Mouse (Mus musculus): Measurements from ENCODE around the gene Cachd1. TPM values are rescaled to one million over a fixed set of nuclear protein-coding genes. Genes with fewer than 3 reads are reported as not detected.

The Cachd1 gene
- polyA plus RNA-seq, 1 experiment from 2014 or later, result 32.6 TPM

- Histone ChIP-seq H3K4me2 (replicated peaks) (no peak overlapping the region), H3K27me3 (no peaks in the 10 kb centered on the region), H3K27ac (no peak overlapping the region), H3K9me3 (no peaks in the 10 kb centered on the region), H3K9ac (no peak overlapping the region), H3K4me1 (no peaks in the 10 kb centered on the region), H3K36me3 (peaks cover 88% of the 10 kb centered on the region), H3K4me3 (no peak overlapping the region)
- no peak for ATAC-seq (ENCODE audit: low FRiP score, low read depth)
- WGBS, result 91% methylated on average over 7 of the region's 7 CpGs
Measured at GRCm38 (mm10) chr4:100977522-100977921, 201.0 kb downstream of the Cachd1 start.

GRCm38 (mm10) chr4:100987187-100987586, 210.7 kb downstream of the Cachd1 start:
- H3K9me3 ChIP-seq, result no peaks in the 10 kb centered on the region
- no peaks in the 10 kb centered on the region for H3K4me1 ChIP-seq
- H3K36me3 ChIP-seq, result peaks cover 89% of the 10 kb centered on the region
- no peak overlapping the region for H3K27ac ChIP-seq
- no peaks in the 10 kb centered on the region for H3K27me3 ChIP-seq
- ATAC-seq (ENCODE audit: low FRiP score, low read depth), result no peak
- no peak overlapping the region for H3K4me2 ChIP-seq (replicated peaks)
- H3K4me3 ChIP-seq, result no peak overlapping the region
- no peak overlapping the region for H3K9ac ChIP-seq
- 95% methylated on average over 1 of the region's 1 CpGs for WGBS

- Histone ChIP-seq H3K9me3 (no peaks in the 10 kb centered on the region), H3K27me3 (no peaks in the 10 kb centered on the region), H3K9ac (no peak overlapping the region), H3K4me2 (replicated peaks) (no peak overlapping the region), H3K4me3 (no peak overlapping the region), H3K4me1 (no peaks in the 10 kb centered on the region), H3K36me3 (peaks cover 92% of the 10 kb centered on the region), H3K27ac (no peak overlapping the region)
- 74% methylated on average over 8 of the region's 8 CpGs for WGBS
- ATAC-seq (ENCODE audit: low FRiP score, low read depth), result no peak
Measured at GRCm38 (mm10) chr4:100988231-100988799, 211.8 kb downstream of the Cachd1 start.

GRCm38 (mm10) chr4:100990996-100991395, 214.5 kb downstream of the Cachd1 start:
- Histone ChIP-seq H3K4me1 (no peaks in the 10 kb centered on the region), H3K27ac (no peak overlapping the region), H3K9me3 (no peaks in the 10 kb centered on the region), H3K27me3 (no peaks in the 10 kb centered on the region), H3K36me3 (peaks cover 91% of the 10 kb centered on the region), H3K9ac (no peak overlapping the region), H3K4me3 (no peak overlapping the region), H3K4me2 (replicated peaks) (no peak overlapping the region)
- WGBS, result 70% methylated on average over 4 of the region's 4 CpGs
- no peak for ATAC-seq (ENCODE audit: low FRiP score, low read depth)

- no peak overlapping the region for H3K4me3 ChIP-seq
- 88% methylated on average over 6 of the region's 6 CpGs for WGBS
- H3K4me2 ChIP-seq (replicated peaks), result no peak overlapping the region
- ATAC-seq (ENCODE audit: low FRiP score, low read depth), result no peak
- no peaks in the 10 kb centered on the region for H3K9me3 ChIP-seq
- peaks cover 91% of the 10 kb centered on the region for H3K36me3 ChIP-seq
- no peaks in the 10 kb centered on the region for H3K27me3 ChIP-seq
- no peak overlapping the region for H3K27ac ChIP-seq
- no peaks in the 10 kb centered on the region for H3K4me1 ChIP-seq
- H3K9ac ChIP-seq, result no peak overlapping the region
Measured at GRCm38 (mm10) chr4:100992086-100992485, 215.6 kb downstream of the Cachd1 start.

- Histone ChIP-seq H3K4me1 (0 out of 2 replicates have a peak, but pooled peaks cover 6% of the 10 kb centered on the region), H3K9me3 (no peaks in the 10 kb centered on the region), H3K36me3 (peaks cover 81% of the 10 kb centered on the region), H3K4me2 (replicated peaks) (no peak overlapping the region), H3K27me3 (no peaks in the 10 kb centered on the region), H3K27ac (no peak overlapping the region), H3K4me3 (no peak overlapping the region), H3K9ac (no peak overlapping the region)
- no peak for ATAC-seq (ENCODE audit: low FRiP score, low read depth)
- WGBS, result 86% methylated on average over 18 of the region's 18 CpGs
Measured at GRCm38 (mm10) chr4:100994442-100995255, 218.2 kb downstream of the Cachd1 start.

GRCm38 (mm10) chr4:100995617-100996016, 219.1 kb downstream of the Cachd1 start:
- H3K9me3 ChIP-seq, result no peaks in the 10 kb centered on the region
- 85% methylated on average over 5 of the region's 5 CpGs for WGBS
- H3K4me3 ChIP-seq, result no peak overlapping the region
- no peak overlapping the region for H3K4me2 ChIP-seq (replicated peaks)
- ATAC-seq (ENCODE audit: low FRiP score, low read depth), result no peak
- no peak overlapping the region for H3K9ac ChIP-seq
- H3K27ac ChIP-seq, result no peak overlapping the region
- peaks cover 81% of the 10 kb centered on the region for H3K36me3 ChIP-seq
- 0 out of 2 replicates have a peak, but pooled peaks cover 6% of the 10 kb centered on the region for H3K4me1 ChIP-seq
- no peaks in the 10 kb centered on the region for H3K27me3 ChIP-seq

- Histone ChIP-seq H3K4me3 (no peak overlapping the region), H3K27ac (no peak overlapping the region), H3K9ac (no peak overlapping the region), H3K4me1 (0 out of 2 replicates have a peak, but pooled peaks cover 6% of the 10 kb centered on the region), H3K27me3 (no peaks in the 10 kb centered on the region), H3K9me3 (no peaks in the 10 kb centered on the region), H3K36me3 (peaks cover 77% of the 10 kb centered on the region), H3K4me2 (replicated peaks) (no peak overlapping the region)
- ATAC-seq (ENCODE audit: low FRiP score, low read depth), result no peak
- 88% methylated on average over 4 of the region's 4 CpGs for whole genome bisulfite sequencing
Measured at GRCm38 (mm10) chr4:100996060-100996651, 219.7 kb downstream of the Cachd1 start.

GRCm38 (mm10) chr4:100998145-100998544, 221.7 kb downstream of the Cachd1 start:
- H3K27me3 ChIP-seq, result no peaks in the 10 kb centered on the region
- no peak overlapping the region for H3K4me3 ChIP-seq
- H3K36me3 ChIP-seq, result peaks cover 74% of the 10 kb centered on the region
- 0 out of 2 replicates have a peak overlapping the region, but pooled peaks have one; percentile 7 for H3K27ac ChIP-seq
- no peak overlapping the region for H3K4me2 ChIP-seq (replicated peaks)
- ATAC-seq (ENCODE audit: low FRiP score, low read depth), result no peak; the same call in 1 of the 2 replicates
- H3K9ac ChIP-seq, result no peak overlapping the region
- no peaks in the 10 kb centered on the region for H3K9me3 ChIP-seq
- 0 out of 2 replicates have a peak, but pooled peaks cover 6% of the 10 kb centered on the region for H3K4me1 ChIP-seq
- 25% methylated on average over 2 of the region's 2 CpGs for WGBS

GRCm38 (mm10) chr4:100998906-100999305, 222.4 kb downstream of the Cachd1 start:
- Histone ChIP-seq H3K9ac (no peak overlapping the region), H3K27ac (no peak overlapping the region), H3K36me3 (peaks cover 74% of the 10 kb centered on the region), H3K4me3 (no peak overlapping the region), H3K4me1 (0 out of 2 replicates have a peak, but pooled peaks cover 6% of the 10 kb centered on the region), H3K9me3 (no peaks in the 10 kb centered on the region), H3K4me2 (replicated peaks) (no peak overlapping the region), H3K27me3 (no peaks in the 10 kb centered on the region)
- 82% methylated on average over 8 of the region's 8 CpGs for WGBS
- ATAC-seq (ENCODE audit: low FRiP score, low read depth), result no peak

- H3K27ac ChIP-seq, result no peak overlapping the region
- no peak for ATAC-seq (ENCODE audit: low FRiP score, low read depth)
- H3K36me3 ChIP-seq, result peaks cover 67% of the 10 kb centered on the region
- 87% methylated on average over 3 of the region's 3 CpGs for WGBS
- H3K9ac ChIP-seq, result no peak overlapping the region
- H3K4me3 ChIP-seq, result no peak overlapping the region
- H3K4me2 ChIP-seq (replicated peaks), result no peak overlapping the region
- no peaks in the 10 kb centered on the region for H3K9me3 ChIP-seq
- no peaks in the 10 kb centered on the region for H3K27me3 ChIP-seq
- 0 out of 2 replicates have a peak, but pooled peaks cover 6% of the 10 kb centered on the region for H3K4me1 ChIP-seq
Measured at GRCm38 (mm10) chr4:101000622-101001021, 224.1 kb downstream of the Cachd1 start.

GRCm38 (mm10) chr4:101001073-101001472, 224.6 kb downstream of the Cachd1 start:
- Histone ChIP-seq H3K27ac (no peak overlapping the region), H3K4me1 (0 out of 2 replicates have a peak, but pooled peaks cover 6% of the 10 kb centered on the region), H3K36me3 (peaks cover 67% of the 10 kb centered on the region), H3K9ac (no peak overlapping the region), H3K9me3 (no peaks in the 10 kb centered on the region), H3K4me2 (replicated peaks) (no peak overlapping the region), H3K4me3 (no peak overlapping the region), H3K27me3 (no peaks in the 10 kb centered on the region)
- ATAC-seq (ENCODE audit: low FRiP score, low read depth), result no peak
- 85% methylated on average over 6 of the region's 6 CpGs for WGBS

All from limb, embryonic 13.5 days (tissue).